Mouse (Mus musculus) heart, embryonic 13.5 days (tissue): ENCODE data around the gene Zbtb22. TPM values are rescaled to one million over a fixed set of nuclear protein-coding genes. Genes with fewer than 3 reads are reported as not detected.
A peak's percentile ranks its signal among the peaks of the same experiment; 100 is the strongest.
"Not testable (repeated sequence)": the region's sequence is repeated elsewhere in the genome, so short reads cannot be mapped to it uniquely, and the experiment has no call there.

ENCODE experiments used
- ATAC-seq: fragments of 200-750 bp; cut with Nextera tagmentation; 2 replicates; pipeline ENCODE4 v1.8.0; 2017; ENCODE audit warnings: moderate TSS enrichment; ENCODE audit not compliant: insufficient number of reproducible peaks, low FRiP score, low TSS enrichment; ENCODE audit errors: extremely low read depth
- H3K27ac ChIP-seq: fragments of 300-500 bp; sonication (generic); replicated peaks from 2 replicates; pipeline ENCODE4 v1.5.1; 2015; ENCODE audit warnings: moderate library complexity, mild to moderate bottlenecking, inconsistent platforms
- H3K27me3 ChIP-seq: fragments of 300-500 bp; sonication (generic); replicated peaks from 2 replicates; pipeline ENCODE4 v1.6.1; 2015; ENCODE audit warnings: mild to moderate bottlenecking, inconsistent platforms
- H3K36me3 ChIP-seq: fragments of 300-500 bp; sonication (generic); 2 replicates; pipeline ENCODE4 v1.6.1; 2015; ENCODE audit warnings: mild to moderate bottlenecking, inconsistent platforms
- H3K4me1 ChIP-seq: fragments of 300-500 bp; sonication (generic); 2 replicates; pipeline ENCODE4 v1.6.1; 2015; ENCODE audit warnings: inconsistent platforms
- H3K4me2 ChIP-seq: fragments of 300-500 bp; sonication (generic); 2 replicates; pipeline ENCODE4 v1.6.1; 2015; ENCODE audit warnings: inconsistent platforms, mild to moderate bottlenecking, moderate library complexity
- H3K4me3 ChIP-seq: fragments of 300-500 bp; sonication (generic); 2 replicates; pipeline ENCODE4 v1.5.1; 2015; ENCODE audit warnings: moderate library complexity, mild to moderate bottlenecking, inconsistent platforms
- H3K9ac ChIP-seq: fragments of 300-500 bp; sonication (generic); 2 replicates; pipeline ENCODE4 v1.6.1; 2015; ENCODE audit warnings: inconsistent platforms, mild to moderate bottlenecking, moderate library complexity
- H3K9me3 ChIP-seq: fragments of 300-500 bp; sonication (generic); 2 replicates; pipeline ENCODE4 v1.6.1; 2016; ENCODE audit warnings: inconsistent platforms
- WGBS: fragments of 180-500 bp; shearing (Covaris S2); methylation state at CpG from one replicate; pipeline ENCODE4 v1.1.7; 2015; ENCODE audit warnings: mixed read lengths; 5-methylcytosine and 5-hydroxymethylcytosine counted together
- polyA plus RNA-seq: library from polyadenylated mRNA; unstranded; fragments of >200 nt; fragmentation: Nextera tagmentation; extraction: Ambion mirVana; gene quantifications from 2 replicates; pipeline ENCODE4 v1.2.1, GENCODE M21; 2015

Zbtb22 gene
- polyA plus RNA-seq, 1 experiment from 2014 or later = 12.8 TPM

- not testable (repeated sequence) for ATAC-seq, H3K9me3 ChIP-seq, H3K36me3 ChIP-seq, H3K9ac ChIP-seq, H3K27ac ChIP-seq, H3K27me3 ChIP-seq, H3K4me3 ChIP-seq, H3K4me2 ChIP-seq
- 37% methylated on average over 3 of the region's 4 CpGs for WGBS
- H3K4me1 ChIP-seq = peaks cover 18% of the 10 kb centered on the region
These were observed 10.9 kb upstream of the Zbtb22 start, which contains the start of gene Platr17 for GRCm38 (mm10) chr17:33904835-33905234. Gene Platr17 (plus strand): TSS chr17:33905135.

DNA sequence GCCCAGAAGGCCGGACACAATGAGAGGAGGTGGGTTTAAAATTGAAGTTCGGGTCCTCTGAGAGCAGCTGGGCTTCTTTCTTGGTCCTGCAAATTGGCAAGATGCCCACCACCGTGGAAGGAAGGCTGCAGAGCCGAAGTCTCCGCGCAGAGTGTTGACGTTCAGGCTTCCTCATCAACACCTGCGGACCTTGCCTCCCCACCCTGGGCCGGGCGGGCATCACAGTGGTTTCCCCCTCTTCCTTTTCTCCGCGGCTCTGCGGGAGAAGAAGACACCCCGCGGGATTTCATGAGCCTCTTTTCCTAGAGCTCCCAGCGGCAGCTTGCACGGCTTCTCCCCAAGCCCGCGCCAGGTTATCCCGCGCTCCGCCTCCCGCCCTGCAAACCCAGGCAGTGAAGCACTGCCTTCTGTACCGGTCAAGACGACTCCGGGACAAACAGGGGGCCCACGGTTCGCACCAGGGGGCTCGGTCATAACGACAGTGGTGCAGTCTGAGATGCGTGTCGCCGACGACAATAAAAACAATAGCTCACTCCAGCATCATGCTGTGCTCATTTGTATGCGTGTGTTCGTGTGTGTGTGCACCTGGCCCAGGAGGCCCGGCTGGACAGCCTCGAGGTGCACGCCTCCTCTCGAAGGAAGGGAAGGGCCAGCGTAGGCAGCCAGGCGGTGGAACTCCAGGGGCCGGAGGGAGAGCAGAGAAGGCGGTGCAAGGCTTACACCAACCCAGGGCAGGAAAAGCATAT is 7.2 kb upstream of the Zbtb22 start:
- H3K9ac ChIP-seq = peak overlapping the region; percentile 80
- H3K4me1 ChIP-seq = peaks cover 24% of the 10 kb centered on the region
- H3K27me3 ChIP-seq = no peaks in the 10 kb centered on the region
- under 1% methylated on average over 44 of the region's 44 CpGs for WGBS
- ATAC-seq = peak; percentile 16; the same call in 1 of the 2 replicates
- H3K4me3 ChIP-seq = peak overlapping the region; percentile 75
- H3K27ac ChIP-seq = peak overlapping the region; percentile 81
- H3K4me2 ChIP-seq = peak overlapping the region; percentile 99
- H3K36me3 ChIP-seq = peaks cover 29% of the 10 kb centered on the region
- H3K9me3 ChIP-seq = no peaks in the 10 kb centered on the region

GRCm38 (mm10) chr17:33909077-33909868 is 6.4 kb upstream of the Zbtb22 start, which contains the start of gene Daxx:
Gene Daxx (plus strand): TSS chr17:33909414.
- 1% methylated on average over 68 of the region's 68 CpGs for WGBS
- ATAC-seq = peak; percentile 94
- peak within 1 kb of the TSS; percentile 89 for H3K27ac ChIP-seq

DNA sequence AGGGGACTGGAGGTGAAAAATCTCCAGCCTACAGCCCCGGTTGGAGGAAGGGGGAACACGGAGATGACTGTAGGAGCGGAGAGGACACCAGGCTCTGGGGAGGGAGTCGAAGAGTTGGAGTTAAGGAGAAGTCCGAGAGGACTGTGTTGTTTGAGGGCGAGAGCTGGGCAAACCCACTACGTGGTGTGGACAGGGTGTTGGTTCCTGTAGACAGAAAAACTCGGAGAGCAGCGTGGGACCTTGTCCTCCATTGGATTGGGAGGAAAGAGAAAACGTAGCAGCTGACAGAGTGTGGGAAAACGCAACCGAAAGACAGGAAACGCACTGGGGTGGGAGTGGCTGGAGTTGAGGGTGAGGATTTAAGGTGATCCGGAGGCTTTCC is 5.8 kb upstream of the Zbtb22 start:
- H3K4me1 ChIP-seq = peaks cover 29% of the 10 kb centered on the region
- H3K9me3 ChIP-seq = no peaks in the 10 kb centered on the region
- ATAC-seq = no peak
- H3K27ac ChIP-seq = peak overlapping the region; percentile 89
- peak overlapping the region; percentile 88 for H3K9ac ChIP-seq
- H3K27me3 ChIP-seq = no peaks in the 10 kb centered on the region
- H3K4me3 ChIP-seq = peak overlapping the region; percentile 75
- peak overlapping the region; percentile 99 for H3K4me2 ChIP-seq
- peaks cover 43% of the 10 kb centered on the region for H3K36me3 ChIP-seq
- 0% methylated on average over 14 of the region's 14 CpGs for WGBS

More at GRCm38 (mm10) chr17:33909077-33909868, 6.4 kb upstream of the Zbtb22 start, which contains the start of gene Daxx:
- Histone ChIP-seq H3K36me3 (peaks cover 37% of the 10 kb centered on the region), H3K4me1 (peaks cover 25% of the 10 kb centered on the region), H3K9me3 (no peaks in the 10 kb centered on the region), H3K4me3 (peak within 1 kb of the TSS; percentile 75), H3K4me2 (peak within 1 kb of the TSS; percentile 99), H3K27me3 (no peaks in the 10 kb centered on the region), H3K9ac (peak within 1 kb of the TSS; percentile 88)

DNA sequence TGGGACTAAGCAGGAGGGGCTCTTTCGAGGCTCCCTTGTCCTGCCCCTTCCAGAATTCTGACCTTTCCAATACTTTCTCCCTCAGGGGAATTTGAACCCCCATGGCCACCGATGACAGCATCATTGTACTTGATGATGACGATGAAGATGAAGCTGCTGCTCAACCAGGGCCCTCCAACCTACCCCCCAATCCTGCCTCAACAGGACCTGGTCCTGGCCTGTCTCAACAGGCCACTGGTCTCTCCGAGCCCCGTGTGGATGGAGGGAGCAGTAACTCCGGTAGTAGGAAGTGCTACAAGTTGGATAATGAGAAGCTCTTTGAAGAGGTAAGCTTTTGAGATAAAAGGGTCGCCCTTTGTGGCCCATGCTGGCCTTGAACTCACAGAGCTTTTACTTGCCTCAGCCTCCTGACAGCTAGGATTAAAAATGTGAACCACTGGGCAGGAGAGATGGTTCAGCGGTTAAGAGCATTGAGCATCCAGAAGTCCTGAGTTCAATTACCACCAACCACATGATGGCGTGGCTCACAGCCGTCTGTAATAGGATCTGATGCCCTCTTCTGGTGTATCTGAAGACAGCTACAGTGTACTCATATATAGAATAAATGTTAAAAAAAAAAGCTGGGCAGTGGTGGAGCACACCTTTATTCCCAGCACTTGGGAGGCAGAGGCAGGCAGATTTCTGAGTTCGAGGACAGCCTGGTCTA is 5.2 kb upstream of the Zbtb22 start:
- Histone ChIP-seq H3K27me3 (no peaks in the 10 kb centered on the region), H3K27ac (peak overlapping the region; percentile 89), H3K9me3 (no peaks in the 10 kb centered on the region), H3K4me1 (peaks cover 36% of the 10 kb centered on the region), H3K4me3 (peak overlapping the region; percentile 75), H3K9ac (peak overlapping the region; percentile 88), H3K4me2 (peak overlapping the region; percentile 99), H3K36me3 (peaks cover 47% of the 10 kb centered on the region)
- WGBS = 46% methylated on average over 11 of the region's 11 CpGs
- no peak for ATAC-seq

GRCm38 (mm10) chr17:33911052-33911812 is 4.5 kb upstream of the Zbtb22 start:
- no peaks in the 10 kb centered on the region for H3K9me3 ChIP-seq
- no peak for ATAC-seq
- no peak overlapping the region for H3K4me3 ChIP-seq
- H3K27me3 ChIP-seq = no peaks in the 10 kb centered on the region
- peaks cover 47% of the 10 kb centered on the region for H3K36me3 ChIP-seq
- H3K4me1 ChIP-seq = peaks cover 36% of the 10 kb centered on the region
- H3K27ac ChIP-seq = no peak overlapping the region
- no peak overlapping the region for H3K9ac ChIP-seq
- WGBS = 89% methylated on average over 31 of the region's 31 CpGs
- H3K4me2 ChIP-seq = peak overlapping the region; percentile 99

GRCm38 (mm10) chr17:33911813-33912414 is 3.8 kb upstream of the Zbtb22 start:
- Histone ChIP-seq H3K4me3 (no peak overlapping the region), H3K4me1 (peaks cover 41% of the 10 kb centered on the region), H3K4me2 (no peak overlapping the region), H3K9me3 (no peaks in the 10 kb centered on the region), H3K36me3 (peaks cover 48% of the 10 kb centered on the region), H3K9ac (no peak overlapping the region), H3K27ac (no peak overlapping the region), H3K27me3 (no peaks in the 10 kb centered on the region)
- no peak for ATAC-seq
- 91% methylated on average over 28 of the region's 28 CpGs for WGBS

- 88% methylated on average over 10 of the region's 10 CpGs for WGBS
- Histone ChIP-seq H3K9me3 (no peaks in the 10 kb centered on the region), H3K4me3 (no peak overlapping the region), H3K27ac (no peak overlapping the region), H3K9ac (no peak overlapping the region), H3K27me3 (no peaks in the 10 kb centered on the region), H3K36me3 (peaks cover 61% of the 10 kb centered on the region), H3K4me1 (peaks cover 46% of the 10 kb centered on the region), H3K4me2 (no peak overlapping the region)
- ATAC-seq = no peak
These were observed 2.4 kb upstream of the Zbtb22 start for GRCm38 (mm10) chr17:33913264-33913663.

- Histone ChIP-seq H3K4me2 (no peak overlapping the region), H3K4me3 (no peak overlapping the region), H3K9me3 (no peaks in the 10 kb centered on the region), H3K9ac (no peak overlapping the region), H3K27ac (no peak overlapping the region), H3K36me3 (peaks cover 63% of the 10 kb centered on the region), H3K27me3 (no peaks in the 10 kb centered on the region), H3K4me1 (peaks cover 50% of the 10 kb centered on the region)
- no peak for ATAC-seq
- WGBS = 94% methylated on average over 8 of the region's 8 CpGs
These were observed 1.8 kb upstream of the Zbtb22 start for GRCm38 (mm10) chr17:33913905-33914304.

GRCm38 (mm10) chr17:33914969-33915391 is 724 bp upstream of the Zbtb22 start:
- ATAC-seq = no peak
- peak overlapping the region; percentile 47; the same call in 1 of the 2 replicates for H3K9ac ChIP-seq
- H3K36me3 ChIP-seq = peaks cover 63% of the 10 kb centered on the region
- 70% methylated on average over 13 of the region's 13 CpGs for WGBS
- H3K4me3 ChIP-seq = peak overlapping the region; percentile 68
- peaks cover 53% of the 10 kb centered on the region for H3K4me1 ChIP-seq
- H3K27ac ChIP-seq = peak overlapping the region; percentile 28; the same call in 1 of the 2 replicates
- no peaks in the 10 kb centered on the region for H3K9me3 ChIP-seq
- peak overlapping the region; percentile 81 for H3K4me2 ChIP-seq
- H3K27me3 ChIP-seq = no peaks in the 10 kb centered on the region
